Mouse (Mus musculus) intestine, embryonic 16.5 days (tissue): ENCODE data around the gene Cttnbp2nl. TPM values are rescaled to one million over a fixed set of nuclear protein-coding genes. Genes with fewer than 3 reads are reported as not detected.

Source experiments
- ATAC-seq: fragments of 200-750 bp; cut with Nextera tagmentation; 2 replicates; pipeline ENCODE4 v1.8.0; 2017; ENCODE audit warnings: moderate TSS enrichment, moderate library complexity
- H3K27ac ChIP-seq: fragments of 300-500 bp; sonication (generic); 2 replicates; pipeline ENCODE4 v1.5.1; 2014; ENCODE audit warnings: mild to moderate bottlenecking, low read length
- H3K27me3 ChIP-seq: fragments of 300-500 bp; sonication (generic); replicated peaks from 2 replicates; pipeline ENCODE4 v1.6.1; 2014; ENCODE audit warnings: low read length, control low read depth, mixed read lengths; ENCODE audit not compliant: control insufficient read depth, insufficient read depth
- H3K36me3 ChIP-seq: fragments of 300-500 bp; sonication (generic); 2 replicates; pipeline ENCODE4 v1.6.1; 2014; ENCODE audit warnings: low read length, control low read depth; ENCODE audit not compliant: control insufficient read depth, insufficient read depth
- H3K4me1 ChIP-seq: fragments of 300-500 bp; sonication (generic); 2 replicates; pipeline ENCODE4 v1.6.1; 2014; ENCODE audit warnings: low read length, control low read depth, mixed read lengths; ENCODE audit not compliant: control insufficient read depth, insufficient read depth
- H3K4me2 ChIP-seq: fragments of 300-500 bp; sonication (generic); 2 replicates; pipeline ENCODE4 v1.6.1; 2014; ENCODE audit warnings: low read depth, low read length, control low read depth
- H3K4me3 ChIP-seq: fragments of 300-500 bp; sonication (generic); 2 replicates; pipeline ENCODE4 v1.5.1; 2014; ENCODE audit warnings: mild to moderate bottlenecking, low read length
- H3K9ac ChIP-seq: fragments of 300-500 bp; sonication (generic); 2 replicates; pipeline ENCODE4 v1.6.1; 2014; ENCODE audit warnings: low read depth, low read length
- H3K9me3 ChIP-seq: fragments of 300-500 bp; sonication (generic); 2 replicates; pipeline ENCODE4 v1.6.1; 2016; ENCODE audit warnings: low read length, control low read depth; ENCODE audit not compliant: control insufficient read depth
- WGBS: fragments of 180-500 bp; shearing (Covaris S2); extraction: QIAGEN DNeasy Blood & Tissue Kit; methylation state at CpG from one replicate; pipeline ENCODE4 v1.1.7; 2014; 5-methylcytosine and 5-hydroxymethylcytosine counted together
- polyA plus RNA-seq: library from polyadenylated mRNA; unstranded; fragments of >200 nt; fragmentation: Nextera tagmentation; extraction: Ambion mirVana; gene quantifications from 2 replicates; pipeline ENCODE4 v1.2.1, GENCODE M21; 2015

Cttnbp2nl gene
- polyA plus RNA-seq, 1 experiment from 2014 or later: 19.0 TPM

DNA sequence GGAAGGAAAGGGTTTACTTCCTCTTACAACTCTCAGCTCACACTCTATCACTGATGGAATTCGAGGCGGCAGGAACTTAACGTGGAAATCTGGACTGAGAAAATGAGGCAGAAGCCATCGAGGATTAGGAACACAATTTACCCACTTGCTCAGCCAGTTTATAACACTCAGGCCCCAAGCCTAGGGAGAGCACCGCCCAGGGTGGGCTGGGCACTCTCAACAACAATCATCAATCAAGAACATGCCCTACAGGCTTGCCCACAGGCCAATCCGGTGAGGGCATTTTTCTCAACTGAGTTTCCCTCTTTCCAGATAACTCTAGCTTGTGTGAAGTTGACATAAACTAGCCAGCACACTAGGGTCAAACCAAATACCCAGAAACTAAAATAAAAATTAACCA lies 3.1 kb downstream of the Cttnbp2nl start:
- Histone ChIP-seq H3K4me3 (no peak overlapping the region), H3K27ac (no peak overlapping the region), H3K27me3 (no peaks in the 10 kb centered on the region), H3K36me3 (no peaks in the 10 kb centered on the region), H3K9ac (no peak overlapping the region), H3K4me2 (no peak overlapping the region), H3K4me1 (peaks cover 28% of the 10 kb centered on the region), H3K9me3 (no peaks in the 10 kb centered on the region)
- 60% methylated on average over 6 of the region's 6 CpGs for WGBS
- no peak for ATAC-seq

DNA sequence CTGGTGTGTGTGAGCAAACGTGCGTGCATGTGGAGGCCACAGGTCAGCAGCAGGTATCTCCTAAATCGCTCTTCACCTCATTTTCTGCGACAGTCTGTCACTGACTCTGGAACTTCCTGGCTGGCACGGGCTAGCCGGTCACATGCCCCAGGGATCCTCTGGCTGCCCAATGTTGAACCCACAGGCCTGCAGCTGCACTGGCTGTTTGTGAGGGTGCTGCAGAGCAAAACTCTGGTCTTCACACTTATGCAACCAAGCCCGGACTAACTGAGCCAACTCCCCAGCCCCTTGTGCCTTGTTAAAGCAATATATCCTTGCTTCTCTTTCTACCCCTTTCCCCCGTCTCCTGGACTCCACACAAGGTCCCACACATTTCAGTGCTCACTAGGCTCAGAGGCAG lies 5.3 kb downstream of the Cttnbp2nl start:
- H3K9me3 ChIP-seq: no peaks in the 10 kb centered on the region
- ATAC-seq: no peak
- no peak overlapping the region for H3K9ac ChIP-seq
- no peaks in the 10 kb centered on the region for H3K36me3 ChIP-seq
- no peak overlapping the region for H3K27ac ChIP-seq
- no peaks in the 10 kb centered on the region for H3K27me3 ChIP-seq
- H3K4me3 ChIP-seq: no peak overlapping the region
- peaks cover 27% of the 10 kb centered on the region for H3K4me1 ChIP-seq
- no peak overlapping the region for H3K4me2 ChIP-seq
- WGBS: 60% methylated on average over 8 of the region's 8 CpGs

DNA sequence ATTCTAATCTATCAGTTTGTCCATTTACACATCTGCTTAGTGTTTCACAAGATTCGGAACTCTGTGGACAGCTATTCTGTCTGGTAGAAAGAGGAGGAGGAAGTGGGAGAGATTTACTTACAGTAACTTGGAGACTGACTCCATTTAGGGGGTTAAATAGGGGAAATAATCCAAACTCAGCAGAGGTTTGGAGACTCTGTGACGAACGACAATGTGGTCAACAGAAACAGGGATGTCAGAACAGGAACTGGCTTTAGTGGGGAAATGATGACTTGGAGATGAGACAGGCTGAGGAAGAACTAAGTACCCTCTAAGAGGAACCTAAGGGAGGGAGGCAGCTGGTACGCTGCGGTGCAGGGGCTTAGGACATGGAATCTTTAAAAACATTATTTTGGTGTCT lies 6.1 kb downstream of the Cttnbp2nl start:
- Histone ChIP-seq H3K27me3 (no peaks in the 10 kb centered on the region), H3K4me1 (peaks cover 33% of the 10 kb centered on the region), H3K9me3 (no peaks in the 10 kb centered on the region), H3K36me3 (no peaks in the 10 kb centered on the region), H3K4me3 (no peak overlapping the region), H3K4me2 (no peak overlapping the region), H3K27ac (no peak overlapping the region), H3K9ac (no peak overlapping the region)
- WGBS: 57% methylated on average over 5 of the region's 5 CpGs
- no peak for ATAC-seq

GRCm38 (mm10) chr3:105043746-105044145 lies 9.2 kb downstream of the Cttnbp2nl start:
- Histone ChIP-seq H3K27me3 (no peaks in the 10 kb centered on the region), H3K4me3 (no peak overlapping the region), H3K27ac (no peak overlapping the region), H3K4me2 (no peak overlapping the region), H3K9me3 (no peaks in the 10 kb centered on the region), H3K4me1 (peaks cover 29% of the 10 kb centered on the region), H3K9ac (no peak overlapping the region), H3K36me3 (no peaks in the 10 kb centered on the region)
- 87% methylated on average over 5 of the region's 5 CpGs for WGBS
- no peak for ATAC-seq

GRCm38 (mm10) chr3:105040983-105041625 lies 11.8 kb downstream of the Cttnbp2nl start:
- Histone ChIP-seq H3K4me1 (peaks cover 26% of the 10 kb centered on the region), H3K9ac (no peak overlapping the region), H3K4me2 (0 out of 2 replicates have a peak overlapping the region, but pooled peaks have one; percentile 20), H3K27me3 (no peaks in the 10 kb centered on the region), H3K27ac (no peak overlapping the region), H3K36me3 (0 out of 2 replicates have a peak, but pooled peaks cover 3% of the 10 kb centered on the region), H3K9me3 (no peaks in the 10 kb centered on the region), H3K4me3 (no peak overlapping the region)
- WGBS: 77% methylated on average over 9 of the region's 9 CpGs
- ATAC-seq: peak; percentile 90

- Histone ChIP-seq H3K4me3 (no peak overlapping the region), H3K9ac (no peak overlapping the region), H3K9me3 (no peaks in the 10 kb centered on the region), H3K27me3 (no peaks in the 10 kb centered on the region), H3K4me1 (peaks cover 26% of the 10 kb centered on the region), H3K27ac (no peak overlapping the region), H3K4me2 (no peak overlapping the region), H3K36me3 (peaks cover 5% of the 10 kb centered on the region; the same call in 1 of the 2 replicates)
- WGBS: 60% methylated on average over 8 of the region's 8 CpGs
- no peak for ATAC-seq
These were observed 12.9 kb downstream of the Cttnbp2nl start for GRCm38 (mm10) chr3:105040002-105040401.

DNA sequence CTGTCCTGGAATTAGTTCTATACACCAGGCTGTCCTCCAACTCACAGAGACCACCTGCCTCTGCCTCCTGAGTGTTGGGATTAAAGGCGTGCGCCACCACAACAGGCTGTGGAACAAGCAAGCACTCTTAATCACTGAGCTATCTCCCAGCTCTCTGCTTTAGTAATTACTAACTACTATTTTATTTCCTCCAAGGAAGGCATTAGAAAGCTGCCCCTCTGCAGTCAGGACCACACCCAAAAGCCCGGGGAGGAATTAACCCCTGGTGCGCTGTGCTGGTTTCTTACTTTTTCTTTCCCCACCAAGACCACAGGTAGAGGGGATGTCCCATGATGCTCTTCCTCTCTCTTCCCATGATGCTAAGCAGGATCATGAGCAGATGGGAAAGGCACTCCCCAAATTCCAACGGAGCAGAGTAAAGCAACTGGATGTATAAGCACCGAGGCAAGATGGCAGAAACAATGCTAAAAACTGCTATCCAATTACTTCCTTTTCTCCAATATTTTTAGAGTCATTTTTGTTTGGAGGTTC lies 15.6 kb downstream of the Cttnbp2nl start:
- Histone ChIP-seq H3K4me3 (no peak overlapping the region), H3K4me2 (no peak overlapping the region), H3K27me3 (no peaks in the 10 kb centered on the region), H3K36me3 (peaks cover 14% of the 10 kb centered on the region), H3K4me1 (peaks cover 20% of the 10 kb centered on the region), H3K27ac (no peak overlapping the region), H3K9ac (no peak overlapping the region), H3K9me3 (no peaks in the 10 kb centered on the region)
- ATAC-seq: no peak
- 75% methylated on average over 6 of the region's 6 CpGs for WGBS

GRCm38 (mm10) chr3:105036281-105036847 lies 16.6 kb downstream of the Cttnbp2nl start:
- WGBS: 80% methylated on average over 10 of the region's 10 CpGs
- Histone ChIP-seq H3K4me2 (no peak overlapping the region), H3K4me3 (no peak overlapping the region), H3K36me3 (peaks cover 14% of the 10 kb centered on the region), H3K27ac (peak overlapping the region; percentile 29; the same call in 1 of the 2 replicates), H3K9me3 (no peaks in the 10 kb centered on the region), H3K4me1 (peaks cover 13% of the 10 kb centered on the region), H3K9ac (no peak overlapping the region), H3K27me3 (no peaks in the 10 kb centered on the region)
- no peak for ATAC-seq

- no peak overlapping the region for H3K4me3 ChIP-seq
- H3K36me3 ChIP-seq: no peaks in the 10 kb centered on the region; the same call in 1 of the 2 replicates
- H3K27ac ChIP-seq: peak overlapping the region; percentile 63; the same call in 1 of the 2 replicates
- 76% methylated on average over 10 of the region's 10 CpGs for WGBS
- H3K9ac ChIP-seq: no peak overlapping the region
- no peaks in the 10 kb centered on the region for H3K27me3 ChIP-seq
- peaks cover 7% of the 10 kb centered on the region for H3K4me1 ChIP-seq
- no peak for ATAC-seq
- no peak overlapping the region for H3K4me2 ChIP-seq
- H3K9me3 ChIP-seq: no peaks in the 10 kb centered on the region
These were observed 29.5 kb downstream of the Cttnbp2nl start for GRCm38 (mm10) chr3:105023371-105024005.
